Mouse (Mus musculus) regulatory T cell (primary cell): ENCODE results near the gene Mamdc2.
"Not testable (repeated sequence)": the region's sequence is repeated elsewhere in the genome, so short reads cannot be mapped to it uniquely, and the experiment has no call there.

Experiments
- in situ Hi-C: fragments of 300-600 bp; cut with MboI, MseI; formaldehyde crosslinking; loops from one replicate; pipeline ENCODE4 v1.15.1; 2025; ENCODE audit warnings: high pct_unique_total_duplicates

Mamdc2 gene

GRCm38 (mm10) chr19:23447988-23448497, at the start of gene Mamdc2:
Gene Mamdc2 (minus strand): TSS chr19:23448442.
- in situ Hi-C loops: no loop called here

DNA sequence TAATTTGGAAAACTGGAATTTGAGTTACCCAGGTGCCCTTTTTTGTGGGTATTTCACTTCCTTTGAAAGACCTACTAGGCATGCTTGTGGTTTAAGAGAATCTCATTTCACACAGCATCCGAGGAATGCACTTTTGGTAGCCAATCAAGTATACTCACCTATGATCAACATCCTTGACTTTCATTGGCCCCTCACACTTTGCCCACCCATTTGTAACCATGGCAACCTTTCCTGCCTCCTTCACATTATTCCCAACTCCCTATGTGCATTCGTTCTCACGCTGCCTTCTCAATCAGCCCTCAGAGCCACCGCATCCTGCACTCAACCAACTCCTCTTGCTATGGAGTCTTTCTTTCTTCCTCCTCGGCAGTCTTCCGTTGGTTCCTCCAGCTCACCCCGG, 49.8 kb upstream of the Mamdc2 start:
- in situ Hi-C loops: no loop called here

DNA sequence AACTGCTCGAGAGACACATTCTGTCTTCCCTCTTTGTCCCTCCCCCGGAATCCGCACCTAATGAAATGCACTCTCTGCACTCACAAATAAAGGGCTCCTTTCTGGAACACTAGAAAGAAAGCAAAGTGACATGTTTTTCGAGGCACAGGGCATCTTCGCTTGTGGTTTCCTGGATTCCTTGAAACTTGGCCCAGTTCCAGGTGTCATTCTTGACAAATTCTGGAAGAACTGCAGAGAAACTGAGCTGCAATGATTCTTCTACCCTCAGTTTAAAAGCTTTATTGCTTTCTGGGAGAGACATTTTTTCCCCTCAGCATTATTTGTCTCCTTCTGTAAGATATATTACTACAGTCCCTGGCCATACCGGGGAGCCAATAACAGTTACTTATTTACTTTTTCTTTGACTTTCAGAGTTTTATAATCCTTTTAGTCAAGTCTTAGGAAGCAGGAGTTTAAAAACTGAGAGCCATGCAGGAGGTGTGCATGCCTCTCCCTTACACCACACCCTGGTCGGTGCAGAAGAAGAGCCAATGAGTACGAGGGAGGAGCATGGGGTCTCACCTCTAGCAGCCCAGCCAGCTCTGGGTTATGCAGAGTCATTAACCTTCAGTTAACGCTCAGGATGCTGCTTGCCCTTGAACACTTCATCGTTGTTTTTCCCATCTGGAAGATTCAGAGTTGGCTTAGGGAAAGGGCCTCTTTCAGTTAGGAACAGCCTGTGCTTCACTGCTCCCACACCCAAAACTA, 49.1 kb upstream of the Mamdc2 start:
- in situ Hi-C loops: no loop called here

DNA sequence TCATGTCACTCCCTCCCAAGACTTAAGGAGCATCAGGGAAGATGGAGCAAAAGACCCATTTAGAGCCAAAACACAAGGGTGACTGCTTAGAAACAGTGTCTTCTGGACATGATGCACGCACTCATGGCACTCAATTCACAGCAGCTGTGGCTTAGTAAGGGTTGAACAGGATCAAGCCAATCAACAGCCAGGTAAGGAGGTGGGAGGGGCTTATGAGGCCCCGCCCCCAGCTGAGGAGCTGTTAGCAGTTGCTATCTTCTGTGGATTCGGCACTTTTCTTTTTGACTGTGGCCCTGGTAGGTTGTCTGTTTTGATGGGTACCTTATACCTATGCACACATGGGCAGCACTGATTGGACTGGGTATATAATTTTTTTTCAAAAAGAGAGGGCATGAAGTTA, 48.3 kb upstream of the Mamdc2 start:
- in situ Hi-C loops: no loop called here

DNA sequence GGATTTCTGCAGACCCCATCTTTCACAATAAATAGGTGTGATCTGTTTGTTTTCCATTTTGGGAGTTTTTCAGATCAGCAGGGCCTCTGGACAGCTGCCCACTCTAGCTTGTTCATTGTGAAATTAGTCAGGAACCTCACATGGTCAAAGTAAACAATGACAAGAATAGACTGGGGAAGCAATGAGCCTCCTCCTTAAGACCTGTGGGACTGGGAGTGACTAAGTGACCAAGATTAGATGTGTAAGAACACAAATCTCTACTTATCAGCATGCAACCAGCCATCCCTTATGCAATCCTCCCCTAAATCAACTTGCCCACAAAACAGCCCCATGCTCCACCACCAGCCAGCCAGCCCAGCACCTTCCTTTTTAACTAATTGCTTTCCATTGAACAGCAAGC, 44.4 kb upstream of the Mamdc2 start:
- in situ Hi-C loops: no loop called here

DNA sequence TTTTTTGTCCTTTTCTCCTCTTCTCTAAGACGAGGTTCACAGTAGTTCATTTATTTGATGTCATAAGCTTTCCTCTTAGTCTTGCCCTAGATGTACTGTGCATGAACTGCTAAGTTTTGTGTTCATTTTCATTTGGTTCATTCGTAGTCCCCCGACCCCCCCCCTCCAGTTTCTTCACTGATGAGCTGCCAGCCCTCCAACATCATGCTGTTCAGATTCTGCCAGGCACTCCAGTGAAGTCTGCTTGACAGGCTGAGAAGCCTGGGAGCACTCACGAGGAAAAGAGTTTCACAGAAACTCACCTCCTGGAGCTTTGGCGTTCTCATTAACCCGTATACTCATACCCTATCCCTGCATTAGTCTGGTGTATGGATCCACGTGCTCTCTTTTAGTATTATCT, 42.5 kb upstream of the Mamdc2 start:
- in situ Hi-C loops: not testable (repeated sequence)

GRCm38 (mm10) chr19:23489780-23490179, 41.5 kb upstream of the Mamdc2 start:
- in situ Hi-C loops: no loop called here

DNA sequence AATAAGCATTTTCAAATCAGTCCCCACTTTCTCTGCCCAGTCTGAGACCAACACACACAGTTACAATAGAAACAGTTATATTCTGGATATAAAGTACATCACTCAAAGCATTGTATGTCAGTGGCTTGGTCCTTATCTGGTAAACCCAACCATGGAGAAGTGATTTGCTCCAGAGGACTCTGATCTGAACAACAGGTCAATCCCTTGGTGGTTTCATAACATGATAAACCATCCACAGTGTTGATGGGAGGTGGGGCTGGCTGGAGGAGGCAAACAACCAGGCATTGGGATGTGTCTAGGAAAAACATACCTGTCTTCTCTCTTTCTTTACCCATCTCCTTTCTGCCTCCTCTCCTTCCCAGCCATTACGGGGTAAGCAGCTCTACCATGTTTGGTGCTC, 39.2 kb upstream of the Mamdc2 start:
- in situ Hi-C loops: no loop called here

GRCm38 (mm10) chr19:23486631-23487270, 38.5 kb upstream of the Mamdc2 start:
- in situ Hi-C loops: no loop called here

- in situ Hi-C loops: no loop called here
Observed at GRCm38 (mm10) chr19:23485940-23486600, 37.8 kb upstream of the Mamdc2 start.

- in situ Hi-C loops: not testable (repeated sequence)
Observed at GRCm38 (mm10) chr19:23482571-23482970, 34.3 kb upstream of the Mamdc2 start.

DNA sequence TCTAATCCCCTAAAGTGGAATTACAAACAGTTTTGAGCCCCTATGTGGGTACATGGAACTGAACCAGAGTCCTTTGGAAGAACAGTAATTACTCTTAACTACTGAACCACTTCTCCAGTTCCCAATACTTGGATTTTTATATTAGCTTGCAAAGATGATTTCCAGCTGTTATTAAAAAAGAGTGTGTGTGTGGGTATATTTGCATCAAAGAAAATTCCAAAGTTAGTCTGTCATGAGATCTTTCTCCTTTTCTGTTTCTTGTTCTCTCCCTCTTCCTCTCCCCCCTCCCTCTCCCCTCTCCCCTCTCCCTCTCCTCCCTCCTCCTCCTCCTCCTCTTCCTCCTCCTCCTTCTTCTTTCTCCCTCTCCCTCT, 31.3 kb upstream of the Mamdc2 start:
- in situ Hi-C loops: no loop called here

DNA sequence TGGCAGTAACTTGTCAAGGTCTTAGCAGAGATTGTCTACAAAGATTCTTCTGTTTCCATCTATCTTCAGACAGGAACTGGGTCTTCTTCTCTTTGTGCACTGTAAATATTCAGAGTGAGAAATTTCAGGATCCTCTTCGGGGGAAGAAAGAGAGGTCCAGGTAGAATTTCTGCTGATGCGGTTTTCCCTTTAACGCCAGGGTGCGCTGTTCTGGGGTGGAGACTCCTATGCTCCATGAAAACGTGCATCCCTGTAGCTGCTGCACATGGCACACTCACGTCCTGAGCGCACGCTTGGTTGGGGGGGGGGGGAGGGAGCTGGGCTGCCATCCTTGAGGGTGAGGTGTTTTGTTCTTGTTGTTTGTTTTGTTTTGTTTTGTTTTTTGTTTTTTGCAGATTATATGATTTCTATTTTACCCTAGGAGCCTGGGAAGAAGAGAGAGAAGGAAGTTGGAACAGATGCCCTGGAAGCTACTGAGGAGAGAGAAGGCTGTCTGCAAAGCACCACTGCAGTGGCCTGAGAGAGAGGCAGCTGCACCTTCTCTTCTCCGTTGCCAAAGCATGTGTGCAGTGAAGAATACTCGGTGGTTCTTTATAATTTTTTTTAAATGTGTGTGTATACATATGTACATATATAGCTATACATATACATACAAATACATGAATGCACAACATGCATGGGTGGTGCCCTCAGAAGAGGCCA, 30.8 kb upstream of the Mamdc2 start:
- in situ Hi-C loops: no loop called here

DNA sequence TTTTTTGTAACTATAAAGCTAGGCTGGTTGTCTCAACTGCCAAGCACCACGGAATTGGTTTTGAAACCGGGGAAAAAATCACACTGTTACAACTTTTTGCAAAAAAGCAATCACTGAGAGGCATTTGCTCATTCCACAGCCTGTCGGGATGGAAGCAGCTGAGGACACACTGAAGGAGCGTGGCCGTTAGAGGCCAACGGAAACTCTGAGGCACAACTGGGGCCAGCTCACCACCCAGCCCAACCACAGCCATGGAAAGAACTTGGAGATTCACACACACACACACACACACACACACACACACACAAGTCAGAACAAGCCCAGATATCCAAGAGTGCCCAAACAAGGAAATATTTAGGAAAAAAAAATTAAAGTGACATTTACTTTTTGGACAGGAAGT, 29.6 kb upstream of the Mamdc2 start:
- in situ Hi-C loops: no loop called here

DNA sequence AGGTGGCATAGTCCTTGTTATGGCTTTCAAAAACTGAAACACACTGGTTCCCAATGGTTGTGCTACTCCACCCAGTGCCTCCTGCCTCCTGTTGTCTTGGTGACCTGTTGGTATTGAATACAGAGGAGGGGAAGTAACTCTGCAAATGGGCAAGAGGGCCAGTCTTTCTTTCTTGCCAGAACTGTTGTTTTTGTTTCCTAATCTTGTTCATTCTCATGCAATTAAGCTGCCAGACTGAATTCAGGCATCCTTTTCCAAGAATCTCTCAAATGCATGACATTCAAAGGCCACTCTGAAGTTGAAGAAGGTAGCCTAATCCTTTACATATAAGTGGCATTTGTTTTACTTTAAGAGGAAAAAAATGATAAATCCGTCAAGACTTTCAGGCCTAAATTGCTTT, 19.6 kb upstream of the Mamdc2 start:
- in situ Hi-C loops: no loop called here

GRCm38 (mm10) chr19:23467011-23467410, 18.8 kb upstream of the Mamdc2 start:
- in situ Hi-C loops: no loop called here

GRCm38 (mm10) chr19:23457492-23457891, 9.2 kb upstream of the Mamdc2 start:
- in situ Hi-C loops: no loop called here

DNA sequence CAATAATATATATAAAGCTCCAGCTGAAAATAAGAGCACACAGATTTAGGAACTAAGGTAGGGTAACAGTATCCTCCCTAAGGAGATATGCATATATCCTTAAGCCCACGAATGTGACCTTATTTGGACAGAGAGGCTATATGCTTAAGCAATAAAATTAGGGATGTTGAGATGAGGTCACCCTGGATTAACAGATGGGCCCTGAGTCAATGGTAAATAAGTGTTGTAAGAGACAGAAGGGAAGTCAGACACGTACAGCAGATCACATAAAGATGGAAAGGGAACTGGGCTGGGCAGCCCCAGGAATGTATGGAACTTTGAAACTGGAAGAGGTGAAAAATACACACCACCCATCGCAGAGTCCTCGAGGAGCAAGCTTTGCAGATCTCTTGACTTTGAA, 3.1 kb upstream of the Mamdc2 start:
- in situ Hi-C loops: no loop called here

DNA sequence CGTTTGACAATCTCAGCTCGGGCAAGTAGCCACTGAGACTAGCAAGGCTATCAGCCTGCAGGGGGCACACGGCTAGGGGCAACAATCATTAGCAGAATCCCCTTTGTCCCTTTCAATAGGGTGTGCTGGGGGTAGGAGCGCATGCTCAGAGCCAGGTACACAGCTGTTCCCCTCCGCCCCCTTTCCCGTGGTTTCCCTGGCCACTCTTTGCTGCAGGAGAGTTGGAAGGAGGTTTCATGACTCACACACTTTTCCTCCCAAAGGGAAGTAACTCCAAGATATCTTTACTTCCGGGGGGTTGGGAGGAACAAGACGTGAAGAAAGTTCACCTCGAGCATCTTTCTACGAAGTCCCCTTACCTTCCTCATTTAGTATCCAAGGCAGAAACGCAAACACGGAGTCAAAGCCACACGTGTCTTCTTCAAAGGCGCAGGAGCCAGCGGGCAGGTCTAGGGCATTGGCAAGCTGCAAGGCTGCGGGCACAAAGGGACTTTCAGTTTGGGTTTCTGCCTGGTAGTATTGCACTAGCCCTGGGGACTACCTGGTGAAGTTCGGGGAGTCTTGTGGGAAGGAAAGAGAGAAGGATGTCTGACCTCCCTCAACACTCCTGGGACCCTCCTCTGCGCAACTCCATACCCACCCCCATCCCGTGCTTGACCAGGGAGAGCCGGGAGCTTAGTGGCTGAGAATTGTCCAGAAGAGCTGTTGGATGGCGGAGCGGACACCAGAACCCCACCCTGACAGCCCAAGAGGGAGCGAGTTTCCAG, 838 bp downstream of the Mamdc2 start:
- in situ Hi-C loops: no loop called here

GRCm38 (mm10) chr19:23444910-23445845, 3.1 kb downstream of the Mamdc2 start:
- in situ Hi-C loops: no loop called here
